Mouse (Mus musculus): ENCODE measurements around the gene Tcp11. TPM values are rescaled to one million over a fixed set of nuclear protein-coding genes. Genes with fewer than 3 reads are reported as not detected.

Tcp11 gene
- polyA plus RNA-seq, 1 experiment: 16.9 TPM

DNA sequence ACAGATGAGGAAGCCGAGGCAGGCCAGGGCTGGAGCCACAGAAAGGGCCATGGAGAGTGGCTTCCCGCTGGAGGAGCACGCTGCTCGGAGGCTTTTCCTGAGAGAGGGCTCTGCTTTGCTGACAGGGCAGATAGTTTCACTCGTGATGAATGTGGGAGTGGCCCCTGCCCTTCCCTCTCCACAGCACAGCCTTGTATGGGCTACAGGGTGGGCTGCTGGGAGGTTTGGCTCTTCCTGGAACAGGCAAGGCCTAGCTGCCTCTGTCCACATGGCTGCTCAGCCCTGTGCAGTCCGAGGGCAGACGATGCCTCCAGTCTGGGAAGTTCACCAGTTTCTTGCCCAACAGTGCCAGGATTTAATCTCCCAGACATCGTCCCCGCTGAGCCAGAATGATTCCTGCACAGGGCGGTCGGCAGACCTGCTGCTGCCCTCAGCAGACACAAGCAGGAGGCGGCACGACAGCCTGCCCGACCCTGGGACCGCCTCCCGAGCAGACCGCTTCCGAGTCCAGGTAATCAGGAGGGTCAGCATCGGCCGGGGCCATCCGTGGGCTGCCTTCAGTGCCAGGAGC, 28.1 kb downstream of the Tcp11 start:
- no peak overlapping the region for H3K4me3 ChIP-seq (replicated peaks; ENCODE audit: extremely low read depth, low read depth, low read length)
- peaks cover 5% of the 10 kb centered on the region; the same call in 1 of the 2 replicates for H3K4me1 ChIP-seq (ENCODE audit: control insufficient read depth, insufficient read depth, low read length)
- no peak for TF ChIP-seq CTCF (IDR thresholded peaks at IDR 0.05; ENCODE audit: insufficient read depth, low read length)
- TF ChIP-seq POLR2A (IDR thresholded peaks at IDR 0.05; ENCODE audit: borderline replicate concordance, extremely low read depth, low read depth, low read length): no peak
- no peak for DNase-seq
- WGBS: 83% methylated on average over 21 of the region's 21 CpGs

DNA sequence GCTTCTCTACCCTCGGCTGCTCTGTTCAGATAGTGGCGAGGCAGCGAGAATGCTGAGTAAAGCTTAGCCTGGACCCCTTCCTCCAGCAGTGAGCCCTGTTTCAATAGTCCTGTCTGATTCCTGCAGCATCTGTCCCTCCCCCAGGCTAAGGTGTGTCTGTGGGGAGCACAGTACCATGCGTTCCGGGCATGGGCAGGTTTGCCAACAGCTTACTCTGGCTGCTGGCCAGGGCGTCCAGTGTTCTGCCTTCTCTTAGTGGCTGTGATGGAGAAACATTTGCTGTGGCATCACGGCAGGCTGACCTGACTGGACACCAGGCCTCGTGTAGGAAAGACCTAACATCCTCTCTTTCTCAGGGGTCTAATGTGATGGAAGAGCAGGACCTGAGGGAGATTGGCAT, 30.2 kb downstream of the Tcp11 start:
- no peak for TF ChIP-seq CTCF (IDR thresholded peaks at IDR 0.05; ENCODE audit: insufficient read depth, low read length)
- TF ChIP-seq POLR2A (IDR thresholded peaks at IDR 0.05; ENCODE audit: borderline replicate concordance, extremely low read depth, low read depth, low read length): no peak
- 78% methylated on average over 8 of the region's 8 CpGs for WGBS
- 0 out of 2 replicates have a peak, but pooled peaks cover 2% of the 10 kb centered on the region for H3K4me1 ChIP-seq (ENCODE audit: control insufficient read depth, insufficient read depth, low read length)
- H3K4me3 ChIP-seq (replicated peaks; ENCODE audit: extremely low read depth, low read depth, low read length): no peak overlapping the region
- peak; percentile 55 for DNase-seq

DNA sequence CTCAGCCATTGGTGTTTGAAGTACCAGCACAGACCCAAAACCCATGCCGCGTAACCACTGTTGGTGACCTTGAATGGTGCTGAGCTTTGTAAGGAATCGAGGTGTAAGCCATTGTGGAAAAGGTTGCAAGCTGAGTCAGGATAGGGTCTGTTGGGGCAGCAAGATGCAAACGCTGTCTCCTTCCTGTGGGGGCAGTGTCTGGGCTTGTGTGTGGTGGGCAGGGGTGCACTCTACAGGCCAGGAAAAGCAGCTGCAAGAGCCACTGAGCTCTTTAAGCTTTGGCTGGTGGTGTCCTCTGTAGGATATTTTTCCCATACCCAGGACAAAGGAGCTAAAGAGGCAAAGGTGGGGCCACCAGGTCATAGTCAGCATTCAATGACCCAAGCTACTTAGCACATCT, 32.0 kb downstream of the Tcp11 start:
- no peak for DNase-seq
- TF ChIP-seq CTCF (IDR thresholded peaks at IDR 0.05; ENCODE audit: insufficient read depth, low read length) (peak; percentile 85), POLR2A (IDR thresholded peaks at IDR 0.05; ENCODE audit: borderline replicate concordance, extremely low read depth, low read depth, low read length) (no peak)
- WGBS: 33% methylated on average over 4 of the region's 4 CpGs

DNA sequence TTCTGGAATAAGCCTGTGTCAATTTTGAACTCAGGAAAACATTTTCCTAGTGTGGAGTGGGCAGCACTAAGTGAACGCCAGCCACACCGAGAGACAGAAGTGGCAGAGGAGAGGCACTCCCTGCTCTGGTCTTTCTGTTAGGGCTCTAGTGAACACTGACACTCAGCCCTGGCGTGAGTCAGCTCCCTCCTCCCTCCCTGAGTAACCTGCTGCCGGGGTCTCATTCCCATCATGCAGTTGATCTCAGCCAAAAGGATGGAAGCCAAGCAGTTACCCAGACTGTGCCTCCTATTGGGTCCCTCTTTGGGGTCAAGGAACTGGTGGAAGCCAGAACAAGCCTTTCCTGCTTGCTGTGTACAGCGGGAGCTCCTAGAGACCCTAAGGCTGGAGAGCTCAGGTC, 32.9 kb downstream of the Tcp11 start:
- Histone ChIP-seq H3K4me1 (ENCODE audit: control insufficient read depth, insufficient read depth, low read length) (peaks cover 9% of the 10 kb centered on the region), H3K4me3 (replicated peaks; ENCODE audit: extremely low read depth, low read depth, low read length) (no peak overlapping the region)
- WGBS: 76% methylated on average over 5 of the region's 5 CpGs
- DNase-seq: no peak
- TF ChIP-seq POLR2A (IDR thresholded peaks at IDR 0.05; ENCODE audit: borderline replicate concordance, extremely low read depth, low read depth, low read length) (no peak), CTCF (IDR thresholded peaks at IDR 0.05; ENCODE audit: insufficient read depth, low read length) (no peak)

More for the DNA sequence above, 32.0 kb downstream of the Tcp11 start:
- no peak overlapping the region for H3K4me3 ChIP-seq (replicated peaks; ENCODE audit: extremely low read depth, low read depth, low read length)
- 0 out of 2 replicates have a peak, but pooled peaks cover 2% of the 10 kb centered on the region for H3K4me1 ChIP-seq (ENCODE audit: control insufficient read depth, insufficient read depth, low read length)

DNA sequence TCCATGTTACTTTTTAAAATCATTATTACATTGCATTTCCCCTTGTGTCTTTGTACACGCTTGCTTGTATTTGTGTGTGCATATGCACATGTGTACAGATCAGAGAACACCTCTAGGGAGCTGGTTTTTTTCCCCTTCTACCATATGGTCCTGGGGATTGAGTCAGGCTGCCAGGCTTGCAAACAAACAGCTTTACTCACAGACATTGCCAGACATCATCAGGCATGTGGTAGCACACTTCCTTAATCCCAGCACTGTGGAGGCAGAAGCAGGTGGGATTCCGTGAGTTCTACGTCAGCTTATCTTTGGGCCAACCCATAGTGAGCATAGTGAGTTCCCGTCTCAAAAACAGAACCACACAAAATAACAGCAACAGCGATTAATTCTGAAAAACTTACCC, 33.4 kb downstream of the Tcp11 start:
- Histone ChIP-seq H3K4me3 (replicated peaks; ENCODE audit: extremely low read depth, low read depth, low read length) (no peak overlapping the region), H3K4me1 (ENCODE audit: control insufficient read depth, insufficient read depth, low read length) (peaks cover 12% of the 10 kb centered on the region)
- DNase-seq: no peak
- 89% methylated on average over 5 of the region's 5 CpGs for WGBS
- no peak for TF ChIP-seq CTCF (IDR thresholded peaks at IDR 0.05; ENCODE audit: insufficient read depth, low read length)
- no peak for TF ChIP-seq POLR2A (IDR thresholded peaks at IDR 0.05; ENCODE audit: borderline replicate concordance, extremely low read depth, low read depth, low read length)

DNA sequence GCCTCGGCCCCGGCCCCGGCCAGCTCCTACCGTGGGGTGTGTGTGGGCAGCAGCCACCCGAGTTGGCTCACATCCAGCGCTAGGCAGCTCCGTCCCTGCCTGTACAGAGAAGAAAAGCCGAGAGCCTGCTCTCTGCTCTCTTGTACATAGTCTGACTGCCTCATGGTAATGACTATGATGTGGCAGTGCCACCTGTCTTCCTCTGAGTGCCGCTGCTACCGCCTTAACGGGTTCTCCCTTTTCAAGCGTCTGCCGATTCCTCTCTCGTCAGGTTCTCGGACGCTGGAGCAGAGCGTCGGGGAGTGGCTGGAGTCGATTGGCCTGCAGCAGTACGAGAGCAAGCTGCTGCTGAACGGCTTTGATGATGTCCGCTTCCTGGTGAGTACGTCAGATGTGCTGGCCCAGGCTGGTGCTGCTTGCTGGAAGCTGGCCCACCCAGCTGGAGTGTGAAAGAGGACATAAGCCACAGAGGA, 38.1 kb downstream of the Tcp11 start:
- TF ChIP-seq CTCF (IDR thresholded peaks at IDR 0.05; ENCODE audit: insufficient read depth, low read length) (peak; percentile 49; the same call in 1 of the 2 replicates), POLR2A (IDR thresholded peaks at IDR 0.05; ENCODE audit: borderline replicate concordance, extremely low read depth, low read depth, low read length) (no peak)
- Histone ChIP-seq H3K4me3 (replicated peaks; ENCODE audit: extremely low read depth, low read depth, low read length) (no peak overlapping the region), H3K4me1 (ENCODE audit: control insufficient read depth, insufficient read depth, low read length) (peaks cover 18% of the 10 kb centered on the region)
- DNase-seq: no peak
- WGBS: 25% methylated on average over 23 of the region's 23 CpGs

DNA sequence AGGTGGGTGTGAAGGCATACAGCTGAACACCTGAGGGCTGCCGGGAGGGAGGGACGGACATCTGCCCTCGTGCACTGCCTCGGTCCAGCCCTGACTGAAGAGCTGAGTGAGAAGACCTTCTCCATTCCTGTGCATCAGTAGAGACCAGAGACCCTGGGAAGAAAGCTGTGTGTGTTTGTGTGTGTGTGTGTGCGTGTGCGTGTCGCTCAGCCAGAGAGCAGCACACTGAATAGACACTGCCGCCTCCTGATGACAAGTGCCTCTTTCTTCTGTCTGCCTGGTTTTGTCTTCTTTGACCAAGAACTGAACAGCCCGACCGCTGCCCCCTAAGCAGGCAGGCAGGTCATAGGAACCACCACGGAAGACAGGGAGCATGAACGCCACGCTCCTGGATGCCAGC, 39.1 kb downstream of the Tcp11 start:
- Histone ChIP-seq H3K4me3 (replicated peaks; ENCODE audit: extremely low read depth, low read depth, low read length) (no peak overlapping the region), H3K4me1 (ENCODE audit: control insufficient read depth, insufficient read depth, low read length) (peaks cover 23% of the 10 kb centered on the region)
- no peak for TF ChIP-seq POLR2A (IDR thresholded peaks at IDR 0.05; ENCODE audit: borderline replicate concordance, extremely low read depth, low read depth, low read length)
- no peak for TF ChIP-seq CTCF (IDR thresholded peaks at IDR 0.05; ENCODE audit: insufficient read depth, low read length)
- 88% methylated on average over 13 of the region's 13 CpGs for WGBS
- DNase-seq: no peak

DNA sequence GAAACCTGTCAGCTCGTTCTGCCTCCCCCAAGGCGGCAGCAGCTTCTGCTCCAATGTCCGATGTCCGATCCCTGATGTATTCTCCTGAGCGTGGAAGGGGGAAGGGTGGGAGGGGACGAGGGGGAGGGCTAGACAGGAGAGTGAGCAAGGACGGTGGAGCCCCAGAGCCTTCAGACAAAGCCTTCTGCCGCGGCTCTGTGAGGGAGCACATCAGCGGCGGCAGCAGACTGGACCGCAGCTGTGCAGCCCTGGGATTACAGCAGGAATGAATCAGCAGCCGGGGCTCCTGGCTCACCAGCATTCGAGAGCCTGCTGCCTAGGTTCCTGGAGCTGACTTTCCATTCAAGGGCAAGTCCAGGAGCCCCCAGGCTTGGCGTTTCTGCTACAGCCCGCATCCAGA, 39.8 kb downstream of the Tcp11 start:
- no peak for TF ChIP-seq CTCF (IDR thresholded peaks at IDR 0.05; ENCODE audit: insufficient read depth, low read length)
- TF ChIP-seq POLR2A (IDR thresholded peaks at IDR 0.05; ENCODE audit: borderline replicate concordance, extremely low read depth, low read depth, low read length): no peak
- no peak for DNase-seq
- Histone ChIP-seq H3K4me3 (replicated peaks; ENCODE audit: extremely low read depth, low read depth, low read length) (no peak overlapping the region), H3K4me1 (ENCODE audit: control insufficient read depth, insufficient read depth, low read length) (peaks cover 26% of the 10 kb centered on the region)
- 73% methylated on average over 16 of the region's 16 CpGs for WGBS

DNA sequence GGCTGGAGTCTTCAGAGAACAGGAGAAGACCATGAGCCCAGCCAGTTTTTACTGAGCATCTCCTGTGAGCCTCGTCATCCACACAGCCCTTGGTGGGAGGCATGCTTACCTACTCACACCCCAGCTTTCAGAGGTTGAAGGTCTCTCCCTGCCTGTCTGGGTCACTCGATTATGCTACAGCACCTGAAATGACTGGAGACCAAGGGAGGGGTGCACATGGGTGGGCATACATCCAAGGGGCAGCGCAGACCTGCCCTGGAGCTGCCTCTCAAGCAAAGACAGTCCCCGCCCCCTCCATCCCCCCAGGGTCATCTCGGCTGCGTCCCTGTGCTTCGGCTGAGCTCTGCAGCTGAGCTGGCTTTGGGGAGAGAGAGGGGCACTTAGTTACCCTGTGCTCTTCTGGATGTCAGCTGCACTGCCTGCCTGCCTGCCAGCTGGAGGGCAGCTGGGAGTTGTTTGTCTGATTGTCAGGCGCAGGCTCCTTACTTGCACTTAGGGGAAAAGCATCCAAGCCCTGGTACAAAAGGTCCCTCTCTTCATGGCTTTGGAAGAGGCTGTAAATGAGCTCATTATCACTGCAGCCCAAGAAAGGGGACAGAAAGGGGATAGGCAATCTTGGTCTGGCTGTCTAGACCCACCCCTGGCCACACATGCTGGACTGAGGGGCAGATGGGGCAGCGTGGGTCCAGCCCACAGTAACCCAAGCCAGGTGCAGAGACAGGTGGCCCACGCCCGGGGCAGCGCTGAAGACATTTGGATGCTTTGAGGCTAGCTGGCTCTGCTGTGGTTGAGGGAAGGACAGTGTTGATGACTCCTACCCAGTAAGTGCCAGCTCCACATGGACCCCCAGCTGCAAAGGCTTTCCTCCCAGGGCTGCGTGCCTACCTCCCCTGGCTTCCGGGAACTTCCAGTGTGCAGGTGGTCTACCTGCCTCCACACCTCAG, 43.4 kb downstream of the Tcp11 start:
- peak; percentile 6 for DNase-seq
- TF ChIP-seq POLR2A (IDR thresholded peaks at IDR 0.05; ENCODE audit: borderline replicate concordance, extremely low read depth, low read depth, low read length) (no peak), CTCF (IDR thresholded peaks at IDR 0.05; ENCODE audit: insufficient read depth, low read length) (no peak)
- WGBS: 79% methylated on average over 14 of the region's 14 CpGs
- Histone ChIP-seq H3K4me3 (replicated peaks; ENCODE audit: extremely low read depth, low read depth, low read length) (no peak overlapping the region), H3K4me1 (ENCODE audit: control insufficient read depth, insufficient read depth, low read length) (peaks cover 42% of the 10 kb centered on the region)

Measured in lung, adult 2 months (tissue).